Mouse (Mus musculus): Measurements from ENCODE around the gene Gpr65. TPM values are rescaled to one million over a fixed set of nuclear protein-coding genes. Genes with fewer than 3 reads are reported as not detected.
A peak's percentile ranks its signal among the peaks of the same experiment; 100 is the strongest.
"Not testable (repeated sequence)": the region's sequence is repeated elsewhere in the genome, so short reads cannot be mapped to it uniquely, and the experiment has no call there.

Gpr65 gene
- 6.3 and 7.0 TPM in 2 replicates for polyA plus RNA-seq (2015; fragmentation: Nextera tagmentation; extraction: Ambion mirVana)

DNA sequence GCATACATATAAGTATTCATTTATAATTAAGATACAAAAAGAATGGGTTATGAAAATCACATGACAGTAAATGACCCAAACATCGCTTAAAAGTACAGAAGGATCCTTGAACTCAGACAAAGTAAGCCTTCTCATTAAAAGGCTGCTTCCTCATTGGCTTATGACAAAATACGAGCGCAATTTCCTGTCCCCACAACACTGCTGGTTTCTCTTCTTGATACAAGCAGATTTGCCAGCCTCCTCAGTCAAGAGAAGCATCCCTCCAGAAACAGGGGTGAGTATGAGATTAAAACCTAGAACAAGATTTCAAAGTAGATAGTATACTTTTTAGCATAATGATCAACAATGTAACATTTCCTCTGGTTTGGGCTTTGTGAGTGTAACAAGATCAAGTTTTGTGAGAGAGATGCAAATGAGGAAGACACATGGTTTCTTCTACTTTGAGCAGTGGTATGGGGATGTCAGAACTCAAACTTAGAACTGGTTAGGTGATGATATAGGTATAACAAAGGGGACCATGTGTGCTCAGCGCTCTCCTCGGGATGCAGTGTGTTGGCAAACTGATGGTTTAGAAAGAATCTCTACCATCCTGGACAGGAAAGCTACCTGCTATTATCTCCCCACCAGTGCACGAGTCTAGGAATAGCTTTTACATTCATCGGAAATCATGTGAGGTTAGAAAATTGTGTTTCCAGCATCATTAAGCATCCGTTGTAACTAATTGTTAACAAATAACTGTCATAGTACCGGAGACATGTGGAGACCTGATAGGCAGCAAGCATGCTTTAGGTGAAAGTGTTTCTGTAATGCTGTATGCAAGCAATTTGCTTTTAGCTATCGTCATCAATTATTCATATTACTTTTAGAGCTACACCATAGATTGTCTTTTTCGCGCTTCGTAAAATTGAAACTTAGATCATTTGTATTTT is at the start of gene Gpr65:
TSS of gene Gpr65 (plus strand) at position 195 of the 929 bp plus-strand sequence.
- Histone ChIP-seq H3K27ac (no peak within 1 kb of the TSS), H3K4me3 (no peak within 1 kb of the TSS), H3K27me3 (no peaks in the 10 kb centered on the region), H3K9me3 (no peaks in the 10 kb centered on the region), H3K4me1 (no peaks in the 10 kb centered on the region), H3K4me2 (no peak within 1 kb of the TSS), H3K36me3 (no peaks in the 10 kb centered on the region), H3K9ac (no peak within 1 kb of the TSS)
- 82% methylated on average over 13 of the region's 13 CpGs for WGBS
- no peak for ATAC-seq (ENCODE audit: insufficient number of reproducible peaks, low FRiP score, low TSS enrichment, low read depth)

DNA sequence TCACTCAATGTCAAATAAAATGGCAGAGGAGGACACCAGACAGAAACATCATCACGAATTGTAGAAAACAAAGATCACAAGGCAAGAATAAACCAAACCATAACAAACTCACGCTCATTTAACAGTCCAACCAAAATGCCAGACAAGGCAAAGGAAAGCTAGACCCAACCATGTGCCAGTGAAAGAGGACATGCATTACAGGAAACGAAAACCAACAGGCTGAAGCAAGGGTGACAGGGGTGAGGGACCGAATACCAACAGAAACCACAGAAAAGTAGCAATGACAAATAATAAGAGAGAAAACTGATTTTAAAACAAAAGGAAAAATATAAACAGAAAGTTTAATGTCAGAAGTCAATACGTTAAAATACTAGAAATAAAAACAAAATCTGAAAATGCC is 45.1 kb upstream of the Gpr65 start:
- H3K27me3 ChIP-seq, result no peaks in the 10 kb centered on the region
- ATAC-seq (ENCODE audit: insufficient number of reproducible peaks, low FRiP score, low TSS enrichment, low read depth), result no peak
- WGBS, result 81% methylated on average over 5 of the region's 5 CpGs
- H3K9ac ChIP-seq, result no peak overlapping the region
- H3K4me1 ChIP-seq, result no peaks in the 10 kb centered on the region
- no peak overlapping the region for H3K27ac ChIP-seq
- no peak overlapping the region for H3K4me3 ChIP-seq
- no peaks in the 10 kb centered on the region for H3K9me3 ChIP-seq
- no peak overlapping the region for H3K4me2 ChIP-seq
- H3K36me3 ChIP-seq, result peaks cover 3% of the 10 kb centered on the region

DNA sequence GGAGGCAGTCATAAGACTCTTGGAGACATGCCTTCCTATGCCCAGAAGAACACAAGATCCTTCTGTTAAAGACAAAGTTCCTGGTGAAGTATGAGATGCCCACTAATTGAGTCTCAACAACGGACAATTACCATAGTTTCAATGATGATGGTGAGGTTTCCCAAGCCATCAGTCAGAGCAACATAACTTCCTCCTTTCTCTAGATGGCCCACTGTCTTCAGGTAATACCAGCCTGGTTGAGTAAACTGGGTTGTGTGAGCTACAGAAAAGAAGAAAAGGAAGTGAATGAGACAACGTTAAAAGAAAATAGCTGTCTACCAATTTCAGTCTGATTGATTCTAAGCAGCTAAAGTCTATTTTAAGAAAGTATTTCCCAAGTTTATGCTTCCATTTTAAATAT is 41.4 kb upstream of the Gpr65 start:
- no peak overlapping the region for H3K4me3 ChIP-seq
- H3K27ac ChIP-seq, result no peak overlapping the region
- no peak overlapping the region for H3K9ac ChIP-seq
- peaks cover 3% of the 10 kb centered on the region for H3K36me3 ChIP-seq
- WGBS, result 87% methylated on average over 2 of the region's 2 CpGs
- H3K4me1 ChIP-seq, result no peaks in the 10 kb centered on the region
- no peak overlapping the region for H3K4me2 ChIP-seq
- no peaks in the 10 kb centered on the region for H3K9me3 ChIP-seq
- H3K27me3 ChIP-seq, result no peaks in the 10 kb centered on the region
- ATAC-seq (ENCODE audit: insufficient number of reproducible peaks, low FRiP score, low TSS enrichment, low read depth), result no peak

DNA sequence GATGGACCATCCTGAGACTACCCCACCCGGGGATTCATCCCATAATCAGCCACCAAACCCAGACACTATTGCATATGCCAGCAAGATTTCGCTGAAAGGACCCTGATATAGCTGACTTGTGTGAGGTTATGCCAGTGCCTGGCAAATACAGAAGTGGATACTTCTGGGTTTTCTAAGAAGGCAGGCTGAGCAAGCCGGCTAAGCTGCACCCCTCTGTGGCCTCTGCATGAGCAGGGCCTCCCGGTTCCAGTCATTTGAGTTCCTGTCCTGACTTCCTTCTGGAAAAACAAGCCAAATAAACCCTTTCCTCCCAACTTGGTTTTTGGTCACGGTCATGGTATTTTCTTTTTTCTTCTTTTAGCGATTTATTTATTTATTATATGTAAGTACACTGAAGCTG is 30.0 kb upstream of the Gpr65 start:
- H3K4me3 ChIP-seq; ATAC-seq (ENCODE audit: insufficient number of reproducible peaks, low FRiP score, low TSS enrichment, low read depth); H3K9me3 ChIP-seq; H3K27ac ChIP-seq; H3K27me3 ChIP-seq; H3K9ac ChIP-seq; H3K4me2 ChIP-seq; H3K4me1 ChIP-seq; H3K36me3 ChIP-seq: not testable (repeated sequence)
- 83% methylated on average over 6 of the region's 6 CpGs for WGBS

GRCm38 (mm10) chr12:98244161-98244560 is 24.3 kb upstream of the Gpr65 start:
- WGBS, result 55% methylated on average over 4 of the region's 4 CpGs
- Histone ChIP-seq H3K27me3 (no peaks in the 10 kb centered on the region), H3K4me1 (no peaks in the 10 kb centered on the region), H3K36me3 (no peaks in the 10 kb centered on the region), H3K4me3 (no peak overlapping the region), H3K9me3 (no peaks in the 10 kb centered on the region), H3K27ac (no peak overlapping the region), H3K9ac (no peak overlapping the region), H3K4me2 (no peak overlapping the region)
- ATAC-seq (ENCODE audit: insufficient number of reproducible peaks, low FRiP score, low TSS enrichment, low read depth), result no peak

DNA sequence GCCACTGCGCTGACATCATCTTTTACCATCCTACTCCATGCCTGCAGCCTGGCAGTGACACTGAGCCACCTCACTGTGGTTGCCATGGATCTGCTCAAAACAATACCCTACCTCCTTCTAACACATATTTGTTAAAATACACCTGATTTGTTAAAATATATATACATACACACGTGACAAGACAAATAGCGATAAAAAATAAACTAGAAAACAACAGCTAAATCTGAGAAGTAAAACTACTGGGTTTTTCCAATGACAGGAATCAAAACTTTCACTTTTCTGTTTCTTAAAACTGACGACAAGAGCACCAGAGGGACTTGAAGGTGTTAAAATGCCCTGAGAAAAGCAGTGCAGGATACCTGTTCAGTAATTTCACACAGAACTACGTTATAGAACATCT is 23.6 kb upstream of the Gpr65 start:
- Histone ChIP-seq H3K4me2 (no peak overlapping the region), H3K4me1 (no peaks in the 10 kb centered on the region), H3K27ac (no peak overlapping the region), H3K9ac (no peak overlapping the region), H3K4me3 (no peak overlapping the region), H3K36me3 (no peaks in the 10 kb centered on the region), H3K27me3 (no peaks in the 10 kb centered on the region), H3K9me3 (no peaks in the 10 kb centered on the region)
- ATAC-seq (ENCODE audit: insufficient number of reproducible peaks, low FRiP score, low TSS enrichment, low read depth), result no peak
- WGBS, result 90% methylated on average over 5 of the region's 5 CpGs

DNA sequence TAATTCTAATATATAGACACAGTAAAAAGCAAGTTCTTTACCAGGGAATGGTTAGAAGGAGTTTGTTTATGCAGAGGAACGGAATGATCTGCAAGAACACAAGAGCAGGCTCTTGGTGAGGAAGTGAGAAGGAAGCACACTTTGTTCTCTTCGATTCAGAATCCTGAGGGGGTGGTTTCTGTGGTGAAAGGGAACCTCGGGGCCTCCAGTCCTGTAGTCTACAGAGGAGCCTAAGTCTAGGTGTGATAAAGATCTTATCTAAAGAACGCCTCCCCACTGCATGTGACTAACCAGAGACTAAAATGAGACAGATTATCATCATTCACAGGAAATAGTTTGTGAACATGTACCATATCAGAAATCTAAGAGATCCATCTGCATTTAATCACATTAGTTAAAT is 21.6 kb upstream of the Gpr65 start:
- no peaks in the 10 kb centered on the region for H3K4me1 ChIP-seq
- H3K27ac ChIP-seq, result no peak overlapping the region
- no peak overlapping the region for H3K4me3 ChIP-seq
- H3K36me3 ChIP-seq, result no peaks in the 10 kb centered on the region
- no peaks in the 10 kb centered on the region for H3K27me3 ChIP-seq
- H3K4me2 ChIP-seq, result no peak overlapping the region
- ATAC-seq (ENCODE audit: insufficient number of reproducible peaks, low FRiP score, low TSS enrichment, low read depth), result no peak
- H3K9ac ChIP-seq, result no peak overlapping the region
- H3K9me3 ChIP-seq, result no peaks in the 10 kb centered on the region
- 57% methylated on average over 4 of the region's 4 CpGs for WGBS

DNA sequence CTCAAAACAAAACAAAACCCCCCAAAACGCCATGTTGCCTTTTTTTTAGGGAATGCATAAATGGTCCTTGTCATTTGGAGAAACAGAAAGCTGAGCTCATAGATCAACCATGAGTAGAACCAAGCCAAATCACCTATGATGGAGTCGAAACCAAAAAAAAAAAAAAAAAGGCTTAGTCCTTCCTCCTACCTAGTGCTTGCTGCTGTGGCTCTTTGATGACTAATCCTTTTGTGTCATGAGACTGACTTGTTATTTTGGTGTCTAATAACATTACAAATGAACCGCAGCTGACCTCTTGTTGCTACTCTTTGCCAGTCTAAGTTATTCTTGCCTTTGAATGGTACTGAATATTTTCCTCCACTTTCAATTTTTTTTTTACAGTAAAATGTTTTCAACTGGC is 18.8 kb upstream of the Gpr65 start:
- Histone ChIP-seq H3K36me3 (no peaks in the 10 kb centered on the region), H3K4me2 (no peak overlapping the region), H3K9me3 (no peaks in the 10 kb centered on the region), H3K4me3 (no peak overlapping the region), H3K4me1 (no peaks in the 10 kb centered on the region), H3K27ac (no peak overlapping the region), H3K9ac (no peak overlapping the region), H3K27me3 (no peaks in the 10 kb centered on the region)
- 66% methylated on average over 3 of the region's 3 CpGs for WGBS
- no peak for ATAC-seq (ENCODE audit: insufficient number of reproducible peaks, low FRiP score, low TSS enrichment, low read depth)

DNA sequence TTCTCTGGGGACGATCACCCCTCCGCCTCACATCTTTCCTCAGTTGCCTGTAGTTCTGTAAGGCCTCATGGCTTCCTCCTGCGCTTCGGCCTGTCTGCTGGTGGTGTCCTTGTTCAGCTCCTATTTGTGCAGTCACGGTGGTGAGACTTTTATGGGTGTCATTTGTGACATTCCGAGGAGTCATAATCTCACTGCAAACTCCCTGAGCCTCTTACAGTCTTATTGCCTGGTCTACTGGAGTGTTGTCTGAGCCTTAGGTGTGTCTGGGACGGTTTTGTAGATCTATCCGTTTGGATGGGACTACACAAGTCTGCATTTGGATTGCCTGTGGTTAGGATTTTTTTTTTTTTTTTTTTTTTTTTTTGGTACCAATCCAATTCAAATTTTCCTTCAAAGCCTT is 18.1 kb upstream of the Gpr65 start:
- H3K27me3 ChIP-seq, result no peaks in the 10 kb centered on the region
- no peak overlapping the region for H3K9ac ChIP-seq
- no peaks in the 10 kb centered on the region for H3K4me1 ChIP-seq
- 81% methylated on average over 8 of the region's 8 CpGs for WGBS
- no peak overlapping the region for H3K4me3 ChIP-seq
- ATAC-seq (ENCODE audit: insufficient number of reproducible peaks, low FRiP score, low TSS enrichment, low read depth), result no peak
- no peaks in the 10 kb centered on the region for H3K9me3 ChIP-seq
- no peaks in the 10 kb centered on the region for H3K36me3 ChIP-seq
- H3K4me2 ChIP-seq, result no peak overlapping the region
- H3K27ac ChIP-seq, result no peak overlapping the region

DNA sequence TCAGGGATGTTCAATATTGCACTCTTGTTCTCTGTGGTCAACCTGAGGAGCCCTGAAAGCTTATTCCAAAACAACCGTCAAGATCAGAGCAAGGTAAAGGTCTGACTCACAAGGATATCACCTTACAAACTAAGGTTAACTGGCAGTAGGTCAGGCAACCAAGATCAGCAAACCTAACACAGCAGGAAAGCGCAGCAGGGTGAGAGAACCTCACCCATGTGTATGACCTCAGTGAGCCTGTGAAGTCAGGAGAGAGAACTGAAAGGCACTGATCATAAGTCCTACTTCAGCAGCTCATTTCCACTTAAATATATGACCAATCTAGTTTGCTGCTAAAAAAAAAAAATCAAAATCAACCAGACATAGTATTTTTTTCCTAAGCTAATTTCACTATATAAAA is 16.0 kb upstream of the Gpr65 start:
- Histone ChIP-seq H3K4me3 (no peak overlapping the region), H3K9me3 (no peaks in the 10 kb centered on the region), H3K36me3 (no peaks in the 10 kb centered on the region), H3K9ac (no peak overlapping the region), H3K27me3 (no peaks in the 10 kb centered on the region), H3K4me1 (no peaks in the 10 kb centered on the region), H3K4me2 (no peak overlapping the region), H3K27ac (no peak overlapping the region)
- WGBS, result 71% methylated on average over 2 of the region's 2 CpGs
- no peak for ATAC-seq (ENCODE audit: insufficient number of reproducible peaks, low FRiP score, low TSS enrichment, low read depth)

GRCm38 (mm10) chr12:98255373-98255995 is 13.0 kb upstream of the Gpr65 start:
- Histone ChIP-seq H3K4me3 (no peak overlapping the region), H3K9ac (no peak overlapping the region), H3K27ac (no peak overlapping the region), H3K36me3 (no peaks in the 10 kb centered on the region), H3K4me2 (no peak overlapping the region), H3K4me1 (no peaks in the 10 kb centered on the region), H3K9me3 (no peaks in the 10 kb centered on the region), H3K27me3 (no peaks in the 10 kb centered on the region)
- 88% methylated on average over 13 of the region's 13 CpGs for WGBS
- ATAC-seq (ENCODE audit: insufficient number of reproducible peaks, low FRiP score, low TSS enrichment, low read depth), result no peak

GRCm38 (mm10) chr12:98258371-98258844 is 10.0 kb upstream of the Gpr65 start:
- ATAC-seq (ENCODE audit: insufficient number of reproducible peaks, low FRiP score, low TSS enrichment, low read depth), result no peak; the same call in 1 of the 2 replicates
- peak overlapping the region; percentile 71 for H3K4me3 ChIP-seq

More at GRCm38 (mm10) chr12:98258371-98258844, 10.0 kb upstream of the Gpr65 start:
- Histone ChIP-seq H3K4me1 (no peaks in the 10 kb centered on the region), H3K4me2 (peak overlapping the region; percentile 63), H3K36me3 (no peaks in the 10 kb centered on the region), H3K9me3 (no peaks in the 10 kb centered on the region), H3K27ac (peak overlapping the region; percentile 86), H3K9ac (peak overlapping the region; percentile 76), H3K27me3 (no peaks in the 10 kb centered on the region)
- WGBS, result 0% methylated on average over 8 of the region's 8 CpGs

All from limb, embryonic 15.5 days (tissue).